Mouse (Mus musculus) olfactory bulb, adult 2 months (tissue): Measurements from ENCODE around the gene Capn2.

Experiments
- CTCF ChIP-seq: fragments of 200-500 bp; IDR thresholded peaks from 2 replicates; pipeline ENCODE4 v1.5.1; 2012; ENCODE audit warnings: low read depth, mild to moderate bottlenecking, low read length, moderate library complexity; ENCODE audit not compliant: insufficient read depth
- POLR2A ChIP-seq: fragments of 200-500 bp; IDR thresholded peaks from 2 replicates; pipeline ENCODE4 v1.6.1; 2012; ENCODE audit warnings: mild to moderate bottlenecking, low read depth, low read length, moderate library complexity; ENCODE audit not compliant: insufficient read depth

GRCm38 (mm10) chr1:182494285-182495145, 22.9 kb downstream of the Capn2 start:
- TF ChIP-seq POLR2A (no peak), CTCF (no peak)
